Mouse (Mus musculus) embryo, embryonic 9.5 days (tissue): ENCODE measurements around the gene Cbr1.

Source experiments
- DNase-seq: peaks from one replicate; pipeline ENCODE4 v3.0.0-alpha.2; 2017; ENCODE audit errors: extremely low spot score

Gene Cbr1

DNA sequence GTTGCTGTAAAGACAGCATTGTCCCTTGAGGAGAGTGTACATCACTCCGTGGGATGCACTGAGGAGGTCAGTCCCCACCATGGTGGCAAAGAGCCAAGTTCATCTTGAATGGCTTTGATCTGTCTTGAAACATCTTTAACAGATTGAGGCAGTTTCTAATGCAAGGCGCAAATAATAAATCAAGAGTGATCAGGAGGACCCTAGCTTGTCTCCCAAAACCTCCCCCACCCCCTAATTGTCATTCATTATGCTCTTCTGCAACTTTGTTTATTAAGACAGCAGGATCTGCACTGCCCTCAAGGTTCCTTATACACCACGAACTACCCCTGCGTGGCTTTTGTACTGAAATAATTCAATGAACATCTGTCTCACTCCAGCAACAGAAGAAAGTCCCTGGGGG, at the start of gene Cbr1:
Gene Cbr1, plus strand, starts transcription at position 301 of the 400 bp plus-strand sequence.
- no peak for DNase-seq

DNA sequence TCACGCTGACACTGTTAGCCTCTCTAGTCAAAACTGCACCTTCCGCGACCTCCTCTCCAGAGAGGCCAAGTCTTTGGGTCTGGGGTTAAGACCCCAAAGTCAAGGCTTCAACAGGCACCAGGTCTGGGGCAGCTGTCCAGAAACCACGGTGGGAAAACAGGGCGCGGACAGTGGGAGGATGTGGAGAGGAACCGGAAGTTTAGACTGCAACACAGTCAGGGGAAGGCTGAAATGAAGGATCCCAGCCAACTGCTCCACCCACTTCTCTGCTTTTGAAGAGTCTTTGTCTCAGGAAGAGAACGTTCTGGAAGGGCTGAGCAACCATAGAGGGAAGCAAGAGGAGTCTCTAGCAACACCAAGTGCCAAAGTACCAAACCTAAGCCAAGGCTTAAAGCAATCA, 48.0 kb upstream of the Cbr1 start:
- DNase-seq, result no peak

DNA sequence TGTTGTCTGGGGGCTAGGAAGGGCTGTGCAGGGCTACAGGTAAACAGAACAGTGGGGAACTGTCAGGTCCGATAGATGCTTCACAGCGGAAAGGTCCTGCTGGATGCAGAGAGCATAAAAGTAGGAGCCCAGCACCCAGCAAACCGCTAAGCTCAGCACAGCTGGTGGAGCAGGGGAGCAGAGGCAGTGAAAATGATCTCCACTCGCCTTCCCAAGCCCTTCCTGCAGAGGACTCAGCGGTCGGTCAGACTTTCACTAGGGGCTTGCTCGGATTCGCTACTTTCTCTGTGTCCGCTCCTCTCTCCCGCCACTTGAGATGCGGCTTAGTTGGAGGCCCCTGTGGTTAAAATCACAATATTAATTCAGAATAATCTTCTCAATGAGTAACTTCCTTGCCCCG, 47.2 kb upstream of the Cbr1 start:
- peak; percentile 25 for DNase-seq

DNA sequence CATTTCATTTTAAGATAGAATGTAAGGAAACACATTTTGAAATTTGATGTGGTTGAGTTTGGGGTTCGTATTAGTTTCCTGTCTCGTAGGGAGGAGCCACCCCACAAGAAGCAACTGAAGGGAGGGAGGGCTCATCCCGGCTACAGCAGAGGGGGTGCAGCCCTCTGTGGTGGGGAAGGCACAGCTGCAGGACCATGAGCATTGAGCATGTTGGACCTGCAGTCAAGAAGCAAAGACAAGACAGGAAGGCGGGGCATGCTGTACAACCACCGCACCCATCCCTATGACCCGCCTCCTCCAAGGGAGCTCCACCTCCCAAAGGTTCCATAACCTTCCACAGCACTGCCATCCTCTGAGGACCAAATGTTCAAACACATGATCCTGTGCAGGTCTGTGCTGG, 33.3 kb upstream of the Cbr1 start:
- DNase-seq, result no peak

DNA sequence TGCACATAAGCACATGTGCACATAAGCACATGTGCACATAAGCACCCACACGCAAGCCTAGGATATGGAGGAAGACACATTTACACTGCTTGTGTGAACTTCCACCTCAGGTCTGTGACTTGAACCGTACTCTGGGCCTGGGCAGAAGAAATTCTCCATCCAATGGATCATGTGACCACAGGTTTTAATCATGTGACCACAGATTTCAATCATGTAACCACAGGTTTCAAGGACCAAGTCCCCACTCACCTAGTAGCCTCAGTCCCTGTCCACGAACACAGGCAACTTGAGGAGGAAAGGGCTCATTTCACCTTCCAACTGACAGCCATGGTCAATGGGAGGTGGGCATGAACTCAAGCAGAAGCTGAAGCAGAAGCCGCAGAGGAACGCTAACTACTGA, 32.2 kb upstream of the Cbr1 start:
- no peak for DNase-seq

DNA sequence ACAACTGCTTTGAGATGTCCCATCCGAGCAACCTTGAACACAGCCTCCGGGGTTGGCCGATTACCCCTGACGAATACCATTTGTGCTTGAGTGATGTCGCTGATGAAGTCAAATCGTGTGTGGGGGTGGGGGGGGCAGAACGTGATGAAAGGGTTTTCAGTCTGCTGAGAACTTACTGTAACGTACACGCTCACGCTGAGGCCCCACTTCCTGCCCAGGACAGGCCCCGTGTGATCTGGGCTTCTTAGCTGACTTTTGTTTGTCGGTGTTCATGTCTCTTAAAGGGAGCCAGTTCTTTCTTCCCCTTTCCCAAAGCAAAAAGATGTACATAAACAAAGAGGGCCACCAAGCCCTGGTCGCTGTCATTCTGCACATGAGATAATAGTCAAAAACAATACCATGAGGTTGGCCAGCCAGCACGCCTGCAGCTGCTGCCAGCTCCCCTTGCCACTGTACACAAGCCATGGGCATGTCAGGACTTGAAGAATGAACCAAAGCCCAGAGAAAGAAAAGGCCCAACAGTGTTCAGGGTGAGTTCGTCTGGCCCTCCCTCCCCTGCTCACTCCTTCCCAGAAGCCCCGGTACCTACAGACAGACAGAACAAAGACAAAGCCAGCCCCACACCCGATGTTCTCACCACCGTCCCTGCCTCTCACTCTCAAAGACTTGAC, 31.0 kb upstream of the Cbr1 start:
- no peak for DNase-seq

DNA sequence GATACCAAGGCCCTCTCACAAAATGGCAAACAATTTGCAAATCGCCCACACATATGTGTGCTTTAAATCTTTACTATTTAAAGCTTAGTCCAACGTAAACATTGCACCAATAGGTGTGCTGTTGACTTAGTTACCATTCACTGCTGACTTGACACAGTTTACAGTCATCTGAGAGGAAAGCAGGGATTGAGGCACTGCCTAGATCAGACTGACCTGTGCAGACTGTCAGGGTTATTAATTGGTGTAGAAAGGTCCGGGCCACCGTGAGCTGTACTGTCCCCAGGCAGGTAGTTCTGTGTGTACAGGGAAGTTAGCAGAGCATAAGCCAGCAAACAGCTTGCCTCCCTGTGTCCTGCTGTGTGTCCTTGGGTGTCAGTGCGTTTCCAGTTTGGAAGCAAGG, 30.1 kb upstream of the Cbr1 start:
- no peak for DNase-seq

DNA sequence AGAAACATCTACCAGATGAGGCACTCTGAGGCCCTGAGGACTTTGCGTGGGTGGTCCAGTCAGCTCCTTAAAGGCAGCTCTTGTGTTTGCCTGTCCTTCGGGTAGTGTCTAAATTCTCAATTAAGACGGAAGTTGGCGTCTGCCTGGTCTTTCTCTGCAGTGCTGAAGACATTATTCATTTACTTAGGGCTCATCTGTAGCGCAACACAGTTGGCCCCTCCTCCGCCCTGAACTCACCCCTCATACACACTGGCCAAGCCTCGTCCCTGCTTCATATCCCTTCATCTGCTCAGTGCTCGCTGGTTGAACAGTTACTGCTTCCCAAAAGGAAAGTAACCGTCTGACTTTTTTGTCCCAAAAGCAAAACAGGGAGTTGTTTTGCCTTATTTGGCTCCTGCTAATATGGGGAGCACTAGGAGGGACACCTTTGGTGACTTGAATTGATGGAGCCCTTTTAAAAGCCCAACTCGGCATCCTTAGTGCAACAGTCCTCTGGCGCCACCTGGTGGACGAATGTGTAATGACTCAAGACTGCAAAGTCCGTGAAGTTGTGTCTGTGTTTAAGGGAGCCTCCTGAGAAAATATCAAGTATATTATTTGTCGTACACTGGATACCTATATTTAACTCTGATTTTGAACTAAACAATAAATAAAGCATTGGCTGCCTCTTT, 29.1 kb upstream of the Cbr1 start:
- peak; percentile 79 for DNase-seq

DNA sequence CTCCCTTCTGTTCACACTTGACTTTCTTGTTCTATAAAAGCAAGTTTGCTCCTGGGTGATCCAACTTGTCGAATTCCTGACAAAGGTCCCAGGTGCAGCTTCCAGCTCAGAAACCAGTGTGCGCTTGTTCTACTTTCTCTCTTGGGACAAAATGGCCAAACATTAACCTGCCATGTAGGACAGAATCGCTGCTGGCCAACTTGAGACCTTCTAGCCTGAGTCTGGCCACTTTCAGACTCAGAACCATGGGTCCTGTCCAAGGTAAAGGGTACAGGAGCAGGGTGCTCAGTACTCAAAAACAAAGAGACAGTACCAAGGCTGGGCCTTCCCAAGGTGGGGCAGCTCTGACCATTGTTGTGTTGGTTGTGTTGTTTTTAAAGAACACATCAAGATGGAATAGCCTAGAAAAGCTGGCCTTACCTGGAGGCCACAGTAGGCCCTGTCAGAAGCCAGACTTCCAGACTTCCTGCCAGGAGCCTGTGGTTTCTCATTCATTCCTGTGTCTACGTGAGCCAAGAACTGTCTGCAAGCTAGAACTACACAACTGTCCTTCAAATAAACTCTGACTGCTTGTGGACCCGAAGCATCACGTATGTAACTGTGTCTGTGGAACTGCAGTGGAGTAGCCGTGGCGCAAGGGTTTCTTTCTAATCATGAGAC, 27.2 kb upstream of the Cbr1 start:
- no peak for DNase-seq

DNA sequence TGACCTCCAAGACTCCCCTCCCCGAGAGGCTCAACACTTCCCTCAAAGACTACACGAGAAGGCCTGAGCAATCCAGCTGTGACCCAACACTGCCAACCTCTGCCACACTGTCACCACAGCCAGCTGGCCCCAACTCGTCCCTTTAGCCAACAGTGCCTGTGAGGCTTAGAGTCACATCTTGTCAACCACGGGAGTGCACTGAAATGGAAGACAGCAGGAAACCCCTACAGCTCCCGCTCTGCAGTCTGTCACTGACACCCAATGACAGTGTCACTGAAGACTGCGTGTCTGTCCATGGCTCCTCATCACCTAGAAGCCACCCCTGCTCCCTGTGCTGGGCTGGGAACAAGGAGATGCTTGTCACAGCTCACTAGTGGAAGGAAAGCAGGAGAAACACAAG, 24.5 kb upstream of the Cbr1 start:
- no peak for DNase-seq

DNA sequence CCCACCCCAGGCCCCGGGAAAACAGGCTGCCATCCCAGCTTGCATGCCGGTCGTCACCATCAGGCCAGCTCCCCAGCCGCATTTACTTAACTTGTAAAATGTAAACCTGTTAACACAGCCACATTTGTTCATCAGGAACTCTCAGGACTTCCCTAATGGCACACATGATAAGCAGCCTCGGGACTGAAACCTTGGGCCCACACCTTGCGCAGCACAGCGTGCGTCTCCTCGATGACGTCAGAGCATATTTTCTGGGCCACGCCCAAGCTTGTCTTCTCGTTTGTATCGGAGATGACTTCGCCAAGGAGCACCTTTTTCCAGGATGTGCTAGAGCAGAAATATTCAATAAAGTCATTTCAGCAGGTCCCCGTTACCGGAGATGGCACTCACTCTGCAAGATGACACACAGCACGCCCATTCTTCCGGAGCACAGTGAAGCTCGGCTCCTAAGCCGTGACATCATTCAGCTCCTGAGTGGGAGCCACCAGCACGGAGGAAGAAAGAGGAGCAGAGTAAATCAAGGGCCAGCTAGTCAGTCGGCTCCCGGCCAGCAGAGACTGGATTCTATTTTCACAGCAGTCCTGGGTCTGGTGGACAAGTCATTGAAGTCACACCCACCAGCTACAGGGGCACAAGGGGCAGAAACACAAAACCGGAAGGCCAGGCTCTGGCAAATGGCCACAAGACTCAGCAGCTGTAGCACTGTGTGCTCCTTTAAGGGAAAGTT, 20.5 kb upstream of the Cbr1 start:
- no peak for DNase-seq

DNA sequence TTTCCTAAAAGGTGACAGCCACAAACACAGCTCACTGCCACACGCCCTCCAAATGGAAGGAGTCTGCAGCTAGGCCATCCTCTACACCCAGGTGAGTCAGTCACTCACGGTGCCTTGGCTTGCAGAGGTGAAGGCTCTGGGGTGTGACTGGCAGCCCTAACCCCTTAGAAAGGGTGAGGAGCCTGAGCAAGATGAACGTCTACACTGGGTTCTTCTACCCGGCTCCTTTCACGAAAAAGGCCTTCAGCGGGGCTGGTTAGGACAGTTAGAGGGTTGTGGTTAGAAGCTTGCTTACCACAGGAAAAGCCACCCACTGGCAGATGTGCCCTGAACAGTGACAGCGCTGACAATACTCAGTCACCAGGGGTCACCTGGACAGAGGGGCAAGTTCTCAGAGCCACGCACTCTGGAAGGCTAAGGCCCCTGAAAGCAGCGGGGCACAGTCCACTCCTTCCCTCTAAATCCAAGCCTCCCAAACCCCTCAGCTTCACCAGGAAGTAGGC, 19.9 kb upstream of the Cbr1 start:
- no peak for DNase-seq

DNA sequence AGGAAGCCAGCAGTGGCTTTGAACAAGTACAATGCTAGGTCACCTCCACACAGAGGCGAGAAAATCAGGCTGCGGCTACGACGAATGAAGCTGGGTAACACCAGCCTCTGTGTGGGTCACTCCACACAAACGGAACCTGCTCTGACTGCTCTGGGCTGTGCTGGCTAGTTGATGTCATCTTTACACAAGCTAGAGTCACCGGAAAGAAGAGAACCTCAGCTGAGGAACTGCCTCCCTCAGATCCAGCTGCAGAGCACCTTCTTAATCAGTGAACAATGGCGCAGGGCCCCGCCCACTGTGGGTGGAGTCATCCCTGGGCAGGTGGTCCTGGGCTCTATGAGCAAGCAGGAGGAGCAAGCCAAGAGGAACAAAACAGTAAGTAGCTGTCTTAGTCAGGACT, 19.3 kb upstream of the Cbr1 start:
- no peak for DNase-seq

DNA sequence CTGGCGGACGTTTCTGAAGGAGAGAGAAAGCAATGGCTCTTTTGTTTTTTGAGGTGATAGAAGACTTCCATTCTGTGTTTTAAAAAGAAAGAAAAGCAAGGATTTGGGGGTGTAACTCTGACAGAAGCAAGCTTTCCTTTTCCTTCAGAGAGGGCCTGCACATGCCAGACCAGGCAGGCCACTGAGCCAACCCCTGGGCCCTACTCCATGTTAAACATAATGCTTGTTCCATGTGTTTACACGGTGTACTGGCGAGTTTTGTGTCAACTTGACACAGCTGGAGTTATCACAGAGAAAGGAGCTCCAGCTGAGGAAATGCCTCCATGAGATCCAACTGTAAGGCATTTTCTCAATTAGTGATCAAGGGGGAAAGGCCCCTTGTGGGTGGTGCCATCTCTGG, 17.4 kb upstream of the Cbr1 start:
- no peak for DNase-seq

DNA sequence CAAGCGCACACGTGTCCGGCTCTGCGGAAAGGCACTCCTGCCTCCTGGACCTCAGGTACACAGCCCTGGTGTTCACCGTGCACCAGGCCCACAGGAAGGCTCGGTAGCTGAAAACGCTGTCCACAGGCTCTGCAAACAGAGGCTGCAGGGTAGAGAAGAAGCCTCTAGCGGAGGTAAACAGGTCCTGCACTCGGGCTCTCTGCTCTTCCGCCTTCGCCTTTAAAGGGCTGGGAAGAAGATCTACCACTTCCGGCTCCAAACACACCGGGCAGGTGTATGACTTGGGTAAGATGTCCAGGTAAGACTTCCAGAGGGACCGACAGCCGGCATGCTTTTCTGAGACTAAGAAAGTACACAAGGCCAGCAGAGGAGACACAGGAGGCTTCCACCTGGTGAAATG, 14.7 kb upstream of the Cbr1 start:
- DNase-seq, result no peak

DNA sequence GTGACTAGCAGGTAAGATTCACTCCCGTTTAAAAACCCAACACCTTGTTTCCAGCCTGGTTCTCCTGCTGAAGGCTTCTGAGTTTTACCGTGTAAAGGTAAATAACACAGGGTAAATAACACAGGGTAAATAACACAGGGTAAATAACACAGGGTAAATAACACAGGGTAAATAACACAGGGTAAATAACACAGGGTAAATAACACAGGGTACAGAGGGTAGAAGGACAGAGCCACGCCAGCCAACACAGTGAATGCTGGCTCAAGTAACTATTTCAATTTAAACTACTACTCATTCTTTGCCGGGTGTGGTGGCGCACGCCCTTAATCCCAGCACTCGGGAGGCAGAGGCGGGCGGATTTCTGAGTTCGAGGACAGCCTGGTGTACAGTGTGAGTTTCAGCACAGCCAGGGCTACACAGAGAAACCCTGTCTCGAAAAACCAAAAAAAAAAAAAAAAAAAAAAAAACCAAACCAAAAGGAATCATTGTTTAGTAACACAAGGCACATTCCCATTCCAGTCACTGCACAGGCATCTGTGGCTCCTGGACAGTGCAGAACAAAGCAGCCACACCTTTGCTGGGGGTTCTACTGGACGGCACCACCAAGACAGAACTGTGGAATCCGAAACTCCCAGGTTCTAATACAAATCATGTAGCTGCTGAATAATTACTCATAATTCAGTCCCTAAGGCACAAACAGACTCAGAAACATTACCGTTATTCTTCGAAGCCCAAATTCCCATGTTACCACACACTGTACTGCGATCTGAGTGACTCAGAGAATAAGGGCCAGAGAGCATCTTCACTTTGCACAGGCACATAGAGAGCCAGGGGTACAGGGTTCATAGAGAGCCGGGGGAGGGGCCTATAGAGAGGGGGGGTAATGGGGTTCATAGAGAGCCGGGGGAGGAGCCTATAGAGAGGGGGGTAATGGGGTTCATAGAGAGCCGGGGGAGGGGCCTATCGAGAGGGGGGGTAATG, 13.9 kb upstream of the Cbr1 start:
- DNase-seq, result no peak

DNA sequence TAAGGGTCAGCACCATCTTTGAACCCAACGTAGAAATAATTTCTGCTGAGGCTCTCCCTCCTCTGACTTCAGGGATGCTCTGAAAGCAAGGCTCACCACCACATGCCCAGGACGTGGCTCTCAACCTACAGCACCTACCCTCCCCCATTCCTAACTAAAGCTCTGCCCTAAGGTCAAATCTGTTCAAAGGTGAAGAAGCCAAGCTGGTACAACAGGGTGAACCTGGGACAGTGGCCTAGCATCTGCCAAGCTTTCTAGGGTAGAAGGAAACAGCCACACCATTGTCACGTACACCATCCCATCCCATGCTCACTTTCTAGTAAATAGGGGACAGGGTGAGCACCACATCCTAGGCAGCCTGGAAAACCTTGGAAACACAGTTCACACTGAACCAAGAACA, 12.9 kb upstream of the Cbr1 start:
- no peak for DNase-seq

DNA sequence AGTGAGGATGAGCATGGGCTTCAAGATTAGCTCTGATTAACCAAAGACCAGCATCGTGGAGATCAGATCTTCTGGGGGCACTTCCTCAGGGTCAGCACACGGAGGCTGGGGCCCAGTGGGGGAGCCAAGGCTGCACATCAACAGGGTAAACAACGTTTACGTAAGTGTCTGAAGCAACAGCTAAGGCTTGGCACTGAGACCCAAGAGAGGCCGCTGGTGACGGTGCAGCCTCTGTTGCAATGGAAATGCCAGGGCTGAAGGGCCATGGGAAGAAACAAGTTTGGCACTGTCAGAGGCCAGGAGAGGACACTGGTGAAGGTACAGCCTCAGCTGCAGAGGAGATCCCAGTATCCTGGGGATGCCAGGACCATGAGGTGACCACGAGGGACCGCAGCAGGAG, 12.2 kb upstream of the Cbr1 start:
- DNase-seq, result no peak

DNA sequence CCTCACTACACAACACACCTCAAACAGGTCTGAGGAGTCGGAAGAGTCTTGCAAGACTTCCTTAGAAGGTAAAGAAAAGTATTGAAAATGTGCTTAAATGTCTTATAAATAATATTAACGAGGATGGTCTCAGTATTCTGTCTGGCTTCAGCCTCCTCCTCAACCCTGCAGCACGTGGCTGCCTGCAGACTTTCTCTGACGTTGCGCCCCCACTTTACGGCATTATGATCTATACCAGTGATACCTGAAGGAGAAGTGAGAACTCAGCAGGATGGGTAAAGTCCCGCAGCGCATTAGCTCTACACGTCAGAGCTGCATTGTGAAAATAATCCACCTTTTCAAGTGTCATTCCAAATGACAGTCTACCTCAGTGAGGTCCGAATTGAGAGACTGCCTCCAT, 11.2 kb upstream of the Cbr1 start:
- DNase-seq, result no peak

DNA sequence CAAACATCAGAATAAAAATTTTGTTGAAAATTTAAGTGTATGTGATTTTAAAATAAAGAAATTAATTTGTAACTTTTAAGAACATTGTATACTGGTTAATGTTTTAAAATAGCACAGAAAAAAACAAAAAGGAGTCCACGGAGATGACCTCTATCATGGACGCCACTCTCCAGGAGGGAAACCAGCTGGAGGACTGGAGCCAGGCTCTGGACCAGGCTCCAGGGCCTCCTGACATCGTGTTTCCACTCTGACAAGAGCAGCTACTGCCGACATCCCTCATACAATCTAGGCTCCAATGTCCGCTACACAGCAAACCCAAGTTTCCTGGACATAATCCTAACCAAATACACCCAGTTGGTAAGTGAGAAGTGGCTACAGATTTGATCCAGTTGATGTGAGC, 9.9 kb upstream of the Cbr1 start:
- no peak for DNase-seq

DNA sequence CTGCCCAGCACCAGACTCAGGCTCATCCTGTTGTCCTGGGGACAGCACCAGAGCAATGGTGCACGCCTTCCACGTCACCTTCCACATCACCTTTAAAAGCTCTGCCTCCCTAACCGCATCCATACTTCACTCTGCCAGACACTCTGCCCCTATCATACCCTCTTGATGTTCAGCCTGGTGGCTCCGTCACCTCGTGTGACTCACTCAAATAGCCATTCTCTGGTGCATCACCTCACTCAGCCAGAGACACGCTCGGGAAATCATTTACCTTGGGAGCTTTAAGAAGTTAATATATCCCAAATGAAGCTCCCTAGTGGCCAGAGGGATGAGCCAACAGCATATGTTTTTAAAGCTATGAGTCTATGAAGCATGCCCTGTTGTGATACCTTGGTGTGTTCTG, 8.8 kb upstream of the Cbr1 start:
- no peak for DNase-seq
